Mouse (Mus musculus): ENCODE results near the gene Sertad3. TPM values are rescaled to one million over a fixed set of nuclear protein-coding genes. Genes with fewer than 3 reads are reported as not detected.

Gene Sertad3
- polyA plus RNA-seq, 1 experiment from 2014 or later, result 24.8 TPM

Other genes starting within 250 kb of the Sertad3 start
- 4.4 and 5.3 TPM in 2 replicates for gene Itpkc, start 245.1 kb upstream of the Sertad3 start, polyA plus RNA-seq (2016; fragmentation: Nextera tagmentation; extraction: Ambion mirVana)
- gene Coq8b, start 240.7 kb upstream of the Sertad3 start, polyA plus RNA-seq (2016; fragmentation: Nextera tagmentation; extraction: Ambion mirVana), result 24.1 and 24.4 TPM in 2 replicates
- 13.6 and 15.6 TPM in 2 replicates for gene Numbl, start 215.3 kb upstream of the Sertad3 start, polyA plus RNA-seq (2016; fragmentation: Nextera tagmentation; extraction: Ambion mirVana)
- gene Ltbp4, start 136.1 kb upstream of the Sertad3 start, polyA plus RNA-seq (2016; fragmentation: Nextera tagmentation; extraction: Ambion mirVana), result 8.5 and 11.1 TPM in 2 replicates
- gene Shkbp1, start 117.7 kb upstream of the Sertad3 start, polyA plus RNA-seq (2016; fragmentation: Nextera tagmentation; extraction: Ambion mirVana), result 62.4 and 67.7 TPM in 2 replicates
- gene Gm20479, start 116.3 kb upstream of the Sertad3 start, polyA plus RNA-seq (2016; fragmentation: Nextera tagmentation; extraction: Ambion mirVana), result 1.4 TPM in 1 of 2 replicates, not detected in the other
- gene Sptbn4, start 26.1 kb upstream of the Sertad3 start, polyA plus RNA-seq (2016; fragmentation: Nextera tagmentation; extraction: Ambion mirVana), result 0.20 and 0.37 TPM in 2 replicates
- 34.8 and 45.5 TPM in 2 replicates for gene Blvrb, start 25.8 kb upstream of the Sertad3 start, polyA plus RNA-seq (2016; fragmentation: Nextera tagmentation; extraction: Ambion mirVana)
- gene Sertad1, start 13.1 kb downstream of the Sertad3 start, polyA plus RNA-seq (2016; fragmentation: Nextera tagmentation; extraction: Ambion mirVana), result 17.7 and 18.6 TPM in 2 replicates
- 3.1 TPM in 2 replicates for gene Prx, start 25.6 kb downstream of the Sertad3 start, polyA plus RNA-seq (2016; fragmentation: Nextera tagmentation; extraction: Ambion mirVana)
- gene Hipk4, start 49.5 kb downstream of the Sertad3 start, polyA plus RNA-seq (2016; fragmentation: Nextera tagmentation; extraction: Ambion mirVana), result 0.41 and 0.63 TPM in 2 replicates
- gene Pld3, start 79.5 kb downstream of the Sertad3 start, polyA plus RNA-seq (2016; fragmentation: Nextera tagmentation; extraction: Ambion mirVana), result 41.9 and 42.0 TPM in 2 replicates
- 38.8 and 39.3 TPM in 2 replicates for gene 2310022A10Rik, start 79.5 kb downstream of the Sertad3 start, polyA plus RNA-seq (2016; fragmentation: Nextera tagmentation; extraction: Ambion mirVana)
- 73.3 and 78.8 TPM in 2 replicates for gene Akt2, start 117.8 kb downstream of the Sertad3 start, polyA plus RNA-seq (2016; fragmentation: Nextera tagmentation; extraction: Ambion mirVana)
- gene Ttc9b, start 180.1 kb downstream of the Sertad3 start, polyA plus RNA-seq (2016; fragmentation: Nextera tagmentation; extraction: Ambion mirVana), result 2.8 and 3.7 TPM in 2 replicates
- 7.9 and 8.3 TPM in 2 replicates for gene Map3k10, start 200.8 kb downstream of the Sertad3 start, polyA plus RNA-seq (2016; fragmentation: Nextera tagmentation; extraction: Ambion mirVana)
- gene Zfp607b, start 215.6 kb downstream of the Sertad3 start, polyA plus RNA-seq (2016; fragmentation: Nextera tagmentation; extraction: Ambion mirVana), result 6.7 and 7.6 TPM in 2 replicates